Mouse (Mus musculus): ENCODE data around the gene Mrpl9.

Mrpl9 gene

GRCm38 (mm10) chr3:94465632-94466430, 22.7 kb downstream of the Mrpl9 start:
- DNase-seq (ENCODE audit: low spot score) = peak; percentile 66

GRCm38 (mm10) chr3:94468931-94469330, 25.8 kb downstream of the Mrpl9 start:
- no peak for DNase-seq (ENCODE audit: low spot score)

- DNase-seq (ENCODE audit: low spot score) = no peak
These were observed 29.5 kb downstream of the Mrpl9 start for GRCm38 (mm10) chr3:94472447-94473114.

- no peak for DNase-seq (ENCODE audit: low spot score)
These were observed 30.0 kb downstream of the Mrpl9 start for GRCm38 (mm10) chr3:94473115-94473505.

DNA sequence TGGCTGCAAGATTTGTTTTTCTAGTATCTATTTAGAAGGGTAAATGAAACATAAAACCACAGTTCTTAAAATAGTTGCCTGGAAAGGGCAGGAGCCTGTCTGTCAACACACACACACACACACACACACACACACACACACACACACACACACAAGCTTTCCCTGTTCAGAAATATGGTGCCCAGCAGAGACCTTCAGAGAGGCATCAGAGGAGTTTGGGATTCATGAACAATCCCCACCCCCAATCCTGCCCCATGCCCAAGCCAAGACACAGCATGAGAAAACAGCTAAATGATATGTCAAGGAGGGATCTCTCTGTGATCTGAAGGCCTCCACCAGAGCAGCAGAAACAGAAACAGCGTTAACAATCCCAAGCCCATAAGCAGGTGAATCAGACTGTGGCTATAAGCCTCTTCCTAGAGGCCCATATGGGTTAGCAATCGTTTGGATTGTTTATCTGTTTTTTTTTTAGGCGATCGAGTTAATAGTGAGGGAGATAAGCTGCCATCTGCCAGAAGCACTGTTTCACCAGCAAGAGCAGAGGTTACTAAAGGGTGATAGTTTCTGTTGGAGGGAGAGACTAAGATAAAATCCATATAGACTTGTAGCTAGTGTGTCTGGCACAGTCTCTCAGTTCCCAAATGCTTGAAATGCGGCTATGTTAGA, 30.6 kb downstream of the Mrpl9 start:
- no peak for DNase-seq (ENCODE audit: low spot score)

DNA sequence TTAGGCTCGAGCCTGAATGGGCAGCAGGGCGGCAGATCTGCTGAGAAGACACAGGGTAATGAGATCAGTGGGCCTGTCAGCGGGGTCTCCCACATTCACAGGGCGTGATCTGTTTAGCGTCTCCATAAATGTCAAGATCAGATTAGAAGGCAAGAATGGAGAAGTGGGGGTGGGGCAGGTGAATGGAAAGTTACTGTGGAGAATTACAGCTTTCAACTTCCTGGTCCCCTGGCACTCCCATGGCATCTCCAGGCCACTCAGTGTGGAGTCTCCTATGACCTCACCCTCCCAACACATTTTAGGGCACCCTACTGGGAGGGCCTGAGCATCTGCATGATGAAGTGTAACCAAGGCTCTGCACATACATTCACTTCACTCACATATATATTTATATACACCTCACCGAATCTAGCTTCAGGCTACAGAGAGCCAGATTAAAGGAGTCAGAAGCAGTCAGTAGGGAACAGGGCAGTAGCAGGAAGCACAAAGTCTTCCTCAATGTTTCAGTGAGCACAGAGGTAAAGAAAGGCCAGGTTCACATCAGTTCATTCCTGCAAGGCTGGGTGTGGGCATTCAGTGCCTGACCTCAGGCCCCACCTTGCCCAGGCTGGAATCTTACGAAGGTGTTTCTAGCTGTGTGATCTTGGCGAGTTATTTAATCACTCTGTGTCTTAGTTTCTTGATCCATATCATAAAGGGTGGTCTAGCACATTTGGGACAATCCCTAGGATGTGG, 33.4 kb downstream of the Mrpl9 start:
- DNase-seq (ENCODE audit: low spot score) = no peak

DNA sequence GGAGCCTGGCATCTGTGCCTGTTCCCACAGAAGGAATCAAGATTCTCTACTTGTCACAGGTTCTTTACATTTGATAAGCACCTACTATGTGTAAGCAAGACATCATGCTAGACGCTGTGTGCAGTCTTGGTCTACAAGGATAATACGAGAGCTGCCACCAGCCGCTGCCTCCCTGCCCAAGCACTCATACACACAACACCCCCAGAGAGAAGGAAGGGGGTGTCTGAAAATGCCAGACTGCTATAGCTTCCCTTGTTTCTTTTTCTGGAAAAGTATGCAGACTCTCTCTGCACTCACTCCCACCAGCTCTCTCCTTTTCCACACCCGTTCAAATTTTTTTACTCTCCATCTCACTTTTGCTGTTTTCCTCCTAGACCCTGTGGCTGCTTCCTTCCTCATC, 34.3 kb downstream of the Mrpl9 start:
- DNase-seq (ENCODE audit: low spot score) = no peak

DNA sequence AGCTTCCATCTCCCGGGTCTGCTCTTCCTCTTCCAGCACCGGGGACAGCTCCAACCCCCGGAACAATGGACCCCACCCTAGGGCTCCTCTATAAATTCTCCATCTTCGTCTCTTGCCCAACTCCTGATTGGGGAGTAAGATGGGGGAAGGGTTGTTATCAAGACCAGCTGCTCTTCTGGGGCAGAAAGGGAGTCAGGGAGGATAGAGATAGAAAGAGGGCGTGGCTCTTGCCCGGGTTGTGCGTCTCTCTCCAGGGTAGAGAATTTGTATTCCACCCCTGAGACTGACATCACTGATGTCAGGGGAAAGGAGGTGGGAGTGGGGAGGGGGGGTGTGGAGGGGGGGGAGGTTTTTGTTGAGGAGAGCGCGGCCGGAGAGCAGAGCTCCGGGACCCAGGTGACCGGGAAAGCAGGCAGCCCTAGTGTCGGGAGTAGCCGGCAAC, 34.9 kb downstream of the Mrpl9 start, which contains the start of gene Celf3:
Celf3 (plus strand) TSS at position 315 of the 442 bp plus-strand sequence.
- peak; percentile 77 for DNase-seq (ENCODE audit: low spot score)

- no peak for DNase-seq (ENCODE audit: low spot score)
These were observed 35.6 kb downstream of the Mrpl9 start for GRCm38 (mm10) chr3:94478591-94479169.

DNA sequence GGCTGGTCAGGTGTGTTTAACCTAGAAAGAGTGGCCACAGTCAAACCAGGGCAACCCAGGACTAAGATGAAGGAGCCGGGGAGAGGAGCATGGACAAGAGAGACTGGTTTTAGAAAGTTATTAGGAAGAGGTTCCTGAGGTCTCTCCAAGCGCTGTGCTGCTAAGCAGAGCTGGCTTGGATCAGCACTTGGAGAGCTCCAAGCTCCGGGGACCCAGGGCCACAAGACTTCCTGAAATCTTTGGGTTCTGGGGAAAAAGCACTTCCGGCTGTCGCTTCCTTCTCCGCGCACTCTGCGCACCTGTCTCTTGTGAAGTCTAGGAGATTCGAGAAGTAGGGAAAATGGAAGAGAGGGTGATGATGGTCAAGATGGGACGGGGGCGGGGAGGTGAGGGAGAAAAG, 36.4 kb downstream of the Mrpl9 start:
- no peak for DNase-seq (ENCODE audit: low spot score)

DNA sequence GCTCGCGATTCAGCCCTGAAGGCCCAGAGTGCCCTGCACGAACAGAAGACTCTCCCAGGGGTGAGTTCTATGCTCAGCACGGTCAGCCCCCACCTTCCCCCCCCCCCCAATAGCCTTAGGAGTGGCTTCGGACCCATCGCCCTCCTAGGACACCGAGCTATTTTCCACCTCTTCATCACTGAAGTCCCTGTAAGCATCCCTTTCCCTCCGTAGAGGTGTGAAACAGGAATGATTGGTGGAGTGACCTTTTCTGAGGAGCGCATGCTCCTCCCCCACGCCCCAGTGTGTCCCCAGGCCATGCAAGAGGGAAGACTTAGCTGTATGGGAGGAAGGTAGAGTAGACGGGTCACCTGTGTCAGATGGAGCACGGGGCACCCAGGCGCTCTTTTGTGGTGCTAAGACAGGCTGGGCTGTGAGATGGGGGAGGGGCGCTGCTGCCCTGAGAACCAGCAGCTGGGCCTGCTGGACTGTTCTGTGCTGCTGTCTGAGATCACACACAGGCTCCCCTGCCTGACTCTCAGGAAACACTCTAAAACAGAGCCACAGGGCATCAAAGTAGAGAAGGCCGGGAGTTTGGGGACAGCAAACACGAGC, 37.3 kb downstream of the Mrpl9 start, which contains the start of gene Riiad1:
Riiad1 (minus strand) TSS at position 51 of the 594 bp plus-strand sequence.
- no peak for DNase-seq (ENCODE audit: low spot score)

DNA sequence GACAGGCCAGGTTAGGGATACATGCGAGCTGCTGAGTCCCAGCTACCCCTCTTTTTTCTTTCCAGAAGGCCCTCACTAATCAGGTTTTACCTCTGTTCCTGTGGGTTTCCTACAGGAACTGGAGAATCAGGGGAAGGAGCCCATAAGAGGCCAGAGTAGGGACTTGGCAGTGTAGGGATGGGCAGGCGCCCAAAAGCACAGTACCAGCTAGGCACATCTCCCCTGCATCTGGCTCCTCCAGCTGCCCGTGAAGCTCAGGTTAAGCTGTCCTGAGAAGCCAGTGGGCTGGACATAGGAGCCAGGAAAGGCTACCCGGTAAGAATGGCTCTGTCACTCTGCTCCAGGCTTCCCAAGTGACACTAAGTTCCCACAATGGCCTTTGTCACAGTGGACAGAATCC, 38.3 kb downstream of the Mrpl9 start:
- no peak for DNase-seq (ENCODE audit: low spot score)

DNA sequence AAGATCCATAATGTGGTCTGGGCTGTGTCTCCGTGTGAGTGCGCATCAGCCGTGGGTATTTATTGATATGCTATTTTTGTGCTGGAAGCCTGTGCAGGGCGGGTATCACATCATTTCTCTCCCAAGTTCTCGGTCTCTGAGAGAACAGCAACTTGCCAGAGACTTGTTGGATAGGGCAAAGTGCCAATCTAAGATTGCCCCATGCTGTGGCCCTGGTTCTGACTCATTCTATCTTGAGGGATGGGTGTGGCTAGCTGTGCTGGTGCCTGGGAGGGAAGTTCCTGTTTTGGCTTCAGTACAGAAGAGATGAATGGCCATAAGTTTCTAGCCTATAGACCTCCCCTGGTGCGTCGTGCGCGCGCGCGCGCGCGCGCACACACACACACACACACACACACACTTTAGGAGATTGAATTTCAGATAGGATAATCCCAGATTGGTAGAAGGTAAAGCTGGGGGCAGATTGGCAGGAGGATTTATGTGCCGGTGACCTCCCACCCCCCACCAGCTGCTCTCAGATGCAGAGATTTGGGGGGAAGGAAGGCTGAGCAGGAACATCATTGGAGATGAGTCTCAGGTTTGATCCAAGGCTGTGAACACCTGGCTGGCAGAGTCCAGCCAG, 39.8 kb downstream of the Mrpl9 start:
- DNase-seq (ENCODE audit: low spot score) = no peak

- peak; percentile 95 for DNase-seq (ENCODE audit: low spot score)
These were observed 40.8 kb downstream of the Mrpl9 start for GRCm38 (mm10) chr3:94483790-94484439.

GRCm38 (mm10) chr3:94485922-94486321, 42.8 kb downstream of the Mrpl9 start:
- no peak for DNase-seq (ENCODE audit: low spot score)

DNA sequence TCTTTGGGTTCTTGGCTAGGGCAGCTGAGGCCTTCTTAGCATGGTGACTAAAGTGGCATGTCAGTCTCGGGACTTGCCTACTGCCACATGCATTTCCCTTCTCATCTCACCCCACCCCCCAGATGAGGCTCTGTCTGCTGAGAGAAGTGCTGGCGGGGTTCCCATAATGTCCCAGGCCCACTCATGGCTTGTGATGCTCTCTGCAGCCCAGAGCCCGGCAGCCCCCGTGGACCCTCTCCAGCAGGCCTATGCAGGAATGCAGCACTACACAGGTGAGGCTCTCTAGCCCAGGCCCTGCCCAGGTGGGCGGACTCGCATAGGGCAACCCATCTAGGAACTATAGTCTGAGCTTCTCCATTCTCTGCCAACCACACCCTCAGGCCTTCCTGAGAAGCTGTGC, 44.5 kb downstream of the Mrpl9 start:
- no peak for DNase-seq (ENCODE audit: low spot score)

DNA sequence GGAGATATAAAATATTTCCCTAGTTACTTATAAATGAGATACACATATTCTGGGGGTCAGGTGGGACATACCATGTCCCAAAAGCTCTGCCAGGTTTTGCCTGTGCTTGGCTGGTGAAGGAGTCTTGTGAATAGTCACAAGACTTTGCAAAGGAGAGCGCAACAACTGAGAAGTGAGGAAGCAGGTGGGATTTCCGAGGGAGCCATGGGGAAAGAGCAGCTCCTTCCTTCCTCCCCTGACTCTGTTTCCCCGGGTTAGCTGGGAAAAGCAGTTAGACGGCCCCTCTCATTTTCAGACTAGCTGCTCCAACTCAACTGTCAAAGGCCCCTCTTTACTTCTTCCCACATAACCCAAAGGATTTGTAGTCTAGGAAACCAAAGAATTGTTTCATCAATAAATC, 54.0 kb downstream of the Mrpl9 start:
- DNase-seq (ENCODE audit: low spot score) = no peak
